Mouse (Mus musculus) stomach, postnatal 0 days (tissue): ENCODE data around the gene Ces1h. TPM values are rescaled to one million over a fixed set of nuclear protein-coding genes. Genes with fewer than 3 reads are reported as not detected.

ENCODE experiments used
- ATAC-seq: fragments of 200-750 bp; cut with Nextera tagmentation; 2 replicates; pipeline ENCODE4 v1.8.0; 2017; ENCODE audit not compliant: low FRiP score, low TSS enrichment
- DNase-seq: peaks from one replicate; pipeline ENCODE4 v3.0.0-alpha.2; 2016; ENCODE audit warnings: low spot score
- H3K27ac ChIP-seq: fragments of 300-500 bp; sonication (generic); replicated peaks from 2 replicates; pipeline ENCODE4 v1.5.1; 2014; ENCODE audit warnings: mild to moderate bottlenecking, control low read depth
- H3K27me3 ChIP-seq: fragments of 300-500 bp; sonication (generic); 2 replicates; pipeline ENCODE4 v1.6.1; 2014; ENCODE audit warnings: low read length; ENCODE audit not compliant: control insufficient read depth, insufficient read depth
- H3K36me3 ChIP-seq: fragments of 300-500 bp; sonication (generic); 2 replicates; pipeline ENCODE4 v1.6.1; 2014; ENCODE audit warnings: low read length, mixed read lengths; ENCODE audit not compliant: control insufficient read depth, insufficient read depth
- H3K4me1 ChIP-seq: fragments of 300-500 bp; sonication (generic); replicated peaks from 2 replicates; pipeline ENCODE4 v1.6.1; 2014; ENCODE audit warnings: antibody characterized with exemption; ENCODE audit not compliant: control insufficient read depth, insufficient read depth
- H3K4me2 ChIP-seq: fragments of 300-500 bp; sonication (generic); replicated peaks from 2 replicates; pipeline ENCODE4 v1.6.1; 2014; ENCODE audit warnings: low read depth, mild to moderate bottlenecking, control low read depth, moderate library complexity
- H3K4me3 ChIP-seq: fragments of 300-500 bp; sonication (generic); 2 replicates; pipeline ENCODE4 v1.5.1; 2014; ENCODE audit warnings: low read depth, low read length, control low read depth
- H3K9ac ChIP-seq: fragments of 300-500 bp; sonication (generic); 2 replicates; pipeline ENCODE4 v1.6.1; 2014; ENCODE audit warnings: mild to moderate bottlenecking, low read length, control low read depth, mixed read lengths
- H3K9me3 ChIP-seq: fragments of 300-500 bp; sonication (generic); 2 replicates; pipeline ENCODE4 v1.6.1; 2016; ENCODE audit warnings: low read length; ENCODE audit not compliant: control insufficient read depth
- CTCF ChIP-seq: IDR thresholded peaks from 2 replicates; pipeline ENCODE4 v1.5.1; 2016; ENCODE audit warnings: antibody characterized with exemption, low read depth, mild to moderate bottlenecking, moderate library complexity
- EP300 ChIP-seq: optimal IDR thresholded peaks from 2 replicates; pipeline ENCODE3; 2016; ENCODE audit warnings: antibody characterized with exemption
- WGBS: fragments of 180-500 bp; shearing (Covaris S2); extraction: QIAGEN DNeasy Blood & Tissue Kit; methylation state at CpG from one replicate; pipeline ENCODE4 v1.1.7; 2014; 5-methylcytosine and 5-hydroxymethylcytosine counted together
- polyA plus RNA-seq: library from polyadenylated mRNA; unstranded; fragments of >200 nt; fragmentation: Nextera tagmentation; extraction: Ambion mirVana; gene quantifications from 2 replicates; pipeline ENCODE4 v1.2.1, GENCODE M21; 2015

Gene Ces1h
- polyA plus RNA-seq, 1 experiment from 2014 or later, result not detected

- no peaks in the 10 kb centered on the region for H3K27me3 ChIP-seq
- no peak overlapping the region for H3K9ac ChIP-seq
- H3K4me1 ChIP-seq, result no peaks in the 10 kb centered on the region
- DNase-seq (no peak), ATAC-seq (no peak)
- TF ChIP-seq CTCF (no peak), EP300 (no peak)
- no peaks in the 10 kb centered on the region for H3K9me3 ChIP-seq
- H3K4me2 ChIP-seq, result no peak overlapping the region
- no peak overlapping the region for H3K4me3 ChIP-seq
- 62% methylated on average over 2 of the region's 2 CpGs for WGBS
- H3K27ac ChIP-seq, result no peak overlapping the region
- no peaks in the 10 kb centered on the region for H3K36me3 ChIP-seq
Observed at GRCm38 (mm10) chr8:93325123-93325522, 54.4 kb downstream of the Ces1h start.

DNA sequence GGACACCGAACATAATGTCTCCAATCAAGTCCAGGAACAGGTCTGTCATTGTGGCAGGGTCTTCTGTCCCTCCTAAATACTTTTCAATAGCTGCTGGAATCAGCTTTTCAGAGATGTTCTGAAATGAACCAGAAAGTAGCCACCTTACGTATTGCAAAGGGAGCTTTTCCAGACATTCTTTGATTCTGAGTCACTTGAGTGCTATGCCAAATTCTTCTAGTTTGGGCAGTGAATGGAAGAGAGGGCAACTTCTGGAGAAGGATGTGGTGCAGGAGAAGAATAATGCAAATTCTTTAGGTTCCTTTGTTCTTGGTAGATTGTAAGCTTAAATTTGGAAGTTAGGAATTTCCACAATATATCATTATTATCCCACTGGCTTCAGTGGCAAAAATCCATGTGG is 62.5 kb downstream of the Ces1h start:
- Histone ChIP-seq H3K27me3 (no peaks in the 10 kb centered on the region), H3K4me1 (no peaks in the 10 kb centered on the region), H3K27ac (no peak overlapping the region), H3K4me2 (no peak overlapping the region), H3K9me3 (no peaks in the 10 kb centered on the region), H3K36me3 (no peaks in the 10 kb centered on the region), H3K9ac (no peak overlapping the region), H3K4me3 (no peak overlapping the region)
- WGBS, result 75% methylated on average over 2 of the region's 2 CpGs
- TF ChIP-seq CTCF (no peak), EP300 (no peak)
- ATAC-seq (no peak), DNase-seq (no peak)

DNA sequence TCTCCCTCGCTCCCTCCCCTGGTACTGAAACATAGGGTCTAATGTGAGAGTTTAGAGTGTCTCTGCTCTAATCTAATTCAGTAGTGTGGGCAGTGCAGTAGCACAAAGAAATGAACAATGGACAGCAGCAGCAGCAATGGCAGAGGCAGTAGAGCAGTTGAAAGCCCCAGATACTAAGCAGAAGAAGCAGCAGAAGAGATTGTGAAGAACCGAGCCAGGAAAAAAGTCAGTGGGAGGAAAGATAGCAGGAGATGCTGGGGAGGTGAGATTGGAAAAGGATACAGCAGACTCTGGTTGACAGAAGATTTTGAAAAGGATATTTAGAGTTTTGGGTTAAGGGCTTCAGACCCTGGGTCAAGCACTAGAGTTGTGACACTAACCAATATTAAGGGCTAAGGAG is 64.0 kb downstream of the Ces1h start:
- Histone ChIP-seq H3K4me3 (no peak overlapping the region), H3K4me1 (no peaks in the 10 kb centered on the region), H3K27me3 (no peaks in the 10 kb centered on the region), H3K27ac (no peak overlapping the region), H3K36me3 (no peaks in the 10 kb centered on the region), H3K4me2 (no peak overlapping the region), H3K9me3 (no peaks in the 10 kb centered on the region), H3K9ac (no peak overlapping the region)
- TF ChIP-seq EP300 (no peak), CTCF (no peak)
- 65% methylated on average over 2 of the region's 2 CpGs for WGBS
- DNase-seq, result no peak
- ATAC-seq, result no peak

Other genes with a start within 250 kb of the Ces1h start
- 0.24 and 0.25 TPM in 2 replicates for gene Ces1c, start 248.4 kb downstream of the Ces1h start, polyA plus RNA-seq
- 0.68 and 1.1 TPM in 2 replicates for gene Ces1d, start 181.9 kb downstream of the Ces1h start, polyA plus RNA-seq
- gene Ces1e, start 150.1 kb downstream of the Ces1h start, polyA plus RNA-seq, result 1.1 and 1.5 TPM in 2 replicates
- gene Ces1f, start 100.0 kb downstream of the Ces1h start, polyA plus RNA-seq, result 0.16 and 0.29 TPM in 2 replicates
- 0.05 and 0.13 TPM in 2 replicates for gene Ces1g, start 42.4 kb downstream of the Ces1h start, polyA plus RNA-seq
- gene Ces5a, start 156.1 kb upstream of the Ces1h start, polyA plus RNA-seq, result 0.41 and 0.50 TPM in 2 replicates